Mouse (Mus musculus) heart, embryonic 12.5 days (tissue): ENCODE data around the gene Cops3. TPM values are rescaled to one million over a fixed set of nuclear protein-coding genes. Genes with fewer than 3 reads are reported as not detected.

Source experiments
- ATAC-seq: fragments of 200-750 bp; cut with Nextera tagmentation; 2 replicates; pipeline ENCODE4 v1.8.0; 2017; ENCODE audit warnings: moderate TSS enrichment, moderate library complexity; ENCODE audit not compliant: insufficient number of reproducible peaks, low FRiP score
- H3K27ac ChIP-seq: fragments of 300-500 bp; sonication (generic); 2 replicates; pipeline ENCODE4 v1.5.1; 2016; ENCODE audit warnings: mild to moderate bottlenecking, moderate library complexity; ENCODE audit not compliant: poor library complexity, severe bottlenecking
- H3K27me3 ChIP-seq: fragments of 300-500 bp; sonication (generic); replicated peaks from 2 replicates; pipeline ENCODE4 v1.6.1; 2016; ENCODE audit warnings: mild to moderate bottlenecking, moderate library complexity
- H3K36me3 ChIP-seq: fragments of 300-500 bp; sonication (generic); 2 replicates; pipeline ENCODE4 v1.6.1; 2016; ENCODE audit warnings: mild to moderate bottlenecking, moderate library complexity
- H3K4me1 ChIP-seq: fragments of 300-500 bp; sonication (generic); replicated peaks from 2 replicates; pipeline ENCODE4 v1.6.1; 2016; ENCODE audit warnings: mild to moderate bottlenecking
- H3K4me2 ChIP-seq: fragments of 300-500 bp; sonication (generic); 2 replicates; pipeline ENCODE4 v1.6.1; 2016; ENCODE audit warnings: mild to moderate bottlenecking, moderate library complexity
- H3K4me3 ChIP-seq: fragments of 300-500 bp; sonication (generic); 2 replicates; pipeline ENCODE4 v1.5.1; 2016; ENCODE audit warnings: mild to moderate bottlenecking
- H3K9ac ChIP-seq: fragments of 300-500 bp; sonication (generic); 2 replicates; pipeline ENCODE4 v1.6.1; 2016; ENCODE audit warnings: mild to moderate bottlenecking, moderate library complexity
- H3K9me3 ChIP-seq: fragments of 300-500 bp; sonication (generic); replicated peaks from 2 replicates; pipeline ENCODE4 v1.6.1; 2016; ENCODE audit warnings: mild to moderate bottlenecking, moderate library complexity
- WGBS: fragments of 180-500 bp; shearing (Covaris S2); methylation state at CpG from one replicate; pipeline ENCODE4 v1.1.7; 2016; 5-methylcytosine and 5-hydroxymethylcytosine counted together
- polyA plus RNA-seq: library from polyadenylated mRNA; unstranded; fragments of >200 nt; fragmentation: Nextera tagmentation; extraction: Ambion mirVana; gene quantifications from 2 replicates; pipeline ENCODE4 v1.2.1, GENCODE M21; 2016

Cops3 gene
- polyA plus RNA-seq, result 158 and 163 TPM in 2 replicates

DNA sequence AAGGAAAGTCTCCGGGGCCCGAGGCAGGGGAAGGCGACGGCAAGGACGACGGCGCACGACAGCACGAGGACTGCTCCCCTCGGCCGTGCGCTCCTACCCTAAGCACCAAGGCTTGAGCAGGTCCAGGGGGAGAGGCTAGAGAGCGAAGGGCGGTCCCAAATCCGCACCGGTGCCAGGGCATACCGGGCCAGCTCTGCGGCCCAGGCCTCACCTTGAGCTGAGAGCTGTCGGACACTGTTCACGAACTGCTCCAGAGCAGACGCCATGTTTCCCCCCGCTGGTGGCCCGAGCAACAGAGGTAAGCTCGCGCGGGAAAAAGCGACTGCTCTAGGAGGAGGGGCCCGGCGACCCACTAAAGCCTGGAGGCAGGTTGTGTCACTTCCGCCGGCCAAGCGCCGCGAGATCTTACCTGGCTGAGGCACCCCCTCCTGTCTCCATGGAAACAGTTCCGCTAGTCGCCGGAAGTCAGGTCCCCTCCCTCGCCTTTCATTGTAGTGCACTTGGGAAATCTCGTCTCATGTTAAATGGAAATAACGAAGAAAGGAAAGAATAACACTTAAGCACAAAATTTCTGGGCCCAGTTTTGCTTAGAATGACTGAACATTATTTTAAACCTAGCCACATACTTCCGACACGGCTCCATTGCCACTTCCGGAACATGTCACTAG, at the start of gene Cops3:
Gene Cops3, minus strand, starts transcription at position 380 of the 668 bp plus-strand sequence.
- no peaks in the 10 kb centered on the region for H3K9me3 ChIP-seq
- peaks cover 21% of the 10 kb centered on the region for H3K36me3 ChIP-seq
- WGBS, result 1% methylated on average over 43 of the region's 43 CpGs
- H3K4me1 ChIP-seq, result peaks cover 18% of the 10 kb centered on the region
- H3K4me3 ChIP-seq, result peak within 1 kb of the TSS; percentile 91
- H3K9ac ChIP-seq, result peak within 1 kb of the TSS; percentile 92
- peak within 1 kb of the TSS; percentile 96 for H3K27ac ChIP-seq
- H3K27me3 ChIP-seq, result no peaks in the 10 kb centered on the region
- peak within 1 kb of the TSS; percentile 72 for H3K4me2 ChIP-seq
- peak; percentile 96 for ATAC-seq

GRCm38 (mm10) chr11:59888151-59888550, 48.5 kb upstream of the Cops3 start:
- H3K4me1 ChIP-seq, result peaks cover 21% of the 10 kb centered on the region
- no peak overlapping the region for H3K4me3 ChIP-seq
- no peak overlapping the region for H3K4me2 ChIP-seq
- H3K36me3 ChIP-seq, result no peaks in the 10 kb centered on the region
- H3K27ac ChIP-seq, result no peak overlapping the region
- no peak overlapping the region for H3K9ac ChIP-seq
- no peak for ATAC-seq
- no peaks in the 10 kb centered on the region for H3K9me3 ChIP-seq
- WGBS, result 78% methylated on average over 5 of the region's 5 CpGs
- H3K27me3 ChIP-seq, result no peaks in the 10 kb centered on the region

DNA sequence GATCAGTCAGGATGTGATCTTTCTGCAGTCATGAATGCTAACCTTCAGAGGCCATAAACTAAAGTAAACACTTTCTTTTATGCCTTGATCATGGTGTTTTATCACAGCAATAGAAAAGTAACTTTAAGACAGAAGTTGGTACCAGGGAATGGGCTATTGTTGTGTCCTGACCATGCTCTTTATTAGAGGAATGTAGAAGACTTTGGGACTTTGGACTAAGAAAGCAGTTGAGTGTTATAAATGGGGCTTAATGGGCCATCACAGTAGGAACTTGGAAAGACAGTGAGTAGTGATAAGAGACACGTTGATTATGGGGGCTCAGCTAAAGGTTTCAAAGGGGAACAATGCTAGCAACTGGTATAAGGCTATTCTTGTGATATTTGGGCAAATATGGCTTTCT, 47.3 kb upstream of the Cops3 start:
- H3K4me3 ChIP-seq, result no peak overlapping the region
- ATAC-seq, result no peak
- H3K27me3 ChIP-seq, result no peaks in the 10 kb centered on the region
- H3K4me2 ChIP-seq, result no peak overlapping the region
- H3K4me1 ChIP-seq, result peaks cover 26% of the 10 kb centered on the region
- H3K9ac ChIP-seq, result no peak overlapping the region
- 61% methylated on average over 1 of the region's 1 CpGs for WGBS
- no peak overlapping the region for H3K27ac ChIP-seq
- H3K9me3 ChIP-seq, result no peaks in the 10 kb centered on the region
- H3K36me3 ChIP-seq, result no peaks in the 10 kb centered on the region

DNA sequence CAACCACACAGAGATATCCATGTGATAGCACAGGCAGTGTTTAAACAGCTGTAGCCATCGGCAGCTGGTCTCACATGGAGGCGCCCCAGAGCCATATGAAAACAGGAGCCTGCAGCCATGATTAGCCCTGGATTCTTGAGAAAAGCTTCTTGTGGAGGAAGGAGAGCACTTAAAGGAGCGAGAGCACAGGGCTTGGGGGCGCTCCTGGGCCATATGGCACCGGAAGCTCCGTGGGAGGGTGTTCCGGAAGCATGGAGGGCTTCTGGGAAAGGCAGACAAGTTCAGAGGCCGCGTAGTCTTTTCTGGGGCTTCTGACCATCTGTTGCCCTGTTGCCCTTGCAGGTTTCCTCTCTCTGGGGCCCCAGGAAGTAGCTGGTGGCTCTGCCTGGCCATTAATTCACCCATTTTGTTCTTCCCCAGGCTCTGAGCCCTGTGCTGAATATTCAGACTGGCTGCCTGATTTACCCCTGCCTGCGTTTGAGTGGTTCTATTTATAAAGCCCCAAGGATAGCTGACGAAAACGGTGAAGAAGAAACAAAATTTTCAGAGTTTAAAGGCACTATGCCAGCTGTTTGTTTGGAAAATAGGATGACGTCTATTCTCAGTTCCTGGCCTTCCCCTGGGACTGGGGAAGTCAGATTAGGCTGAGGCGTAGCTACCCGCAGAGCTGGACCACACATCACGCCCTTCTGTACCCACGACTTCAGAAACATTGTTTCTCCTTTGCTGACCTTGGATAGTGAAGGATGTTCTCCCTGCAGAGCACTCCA, 45.8 kb upstream of the Cops3 start:
- Histone ChIP-seq H3K4me2 (no peak overlapping the region), H3K9me3 (no peaks in the 10 kb centered on the region), H3K27ac (peak overlapping the region; percentile 65), H3K4me1 (peaks cover 31% of the 10 kb centered on the region), H3K27me3 (no peaks in the 10 kb centered on the region), H3K4me3 (no peak overlapping the region), H3K9ac (peak overlapping the region; percentile 54), H3K36me3 (no peaks in the 10 kb centered on the region)
- peak; percentile 46; the same call in 1 of the 2 replicates for ATAC-seq
- WGBS, result 40% methylated on average over 17 of the region's 17 CpGs

DNA sequence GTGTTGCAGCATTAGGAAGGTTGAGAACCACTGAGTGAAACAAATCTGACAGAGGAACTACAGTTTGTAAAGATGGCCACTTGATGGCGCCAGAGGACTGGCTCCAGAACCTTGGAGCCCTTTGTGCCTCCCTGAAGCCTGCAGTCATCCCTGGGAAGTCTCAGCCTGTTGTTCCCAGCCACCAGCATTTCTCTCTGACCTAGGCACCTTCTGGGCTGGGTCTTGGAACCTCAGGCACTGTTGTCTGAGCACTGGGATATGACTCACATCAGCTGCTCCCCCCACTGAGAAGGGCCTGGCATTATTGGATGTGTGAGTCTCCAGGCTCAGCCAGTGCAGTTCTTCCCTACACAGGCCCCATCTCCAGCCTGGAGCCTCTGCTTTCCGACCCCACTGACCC, 40.4 kb upstream of the Cops3 start:
- H3K4me1 ChIP-seq, result peaks cover 22% of the 10 kb centered on the region
- peak; percentile 65 for ATAC-seq
- no peak overlapping the region for H3K4me3 ChIP-seq
- no peak overlapping the region for H3K27ac ChIP-seq
- peaks cover 32% of the 10 kb centered on the region for H3K36me3 ChIP-seq
- no peak overlapping the region for H3K9ac ChIP-seq
- no peaks in the 10 kb centered on the region for H3K27me3 ChIP-seq
- 33% methylated on average over 2 of the region's 2 CpGs for WGBS
- no peak overlapping the region for H3K4me2 ChIP-seq
- H3K9me3 ChIP-seq, result no peaks in the 10 kb centered on the region

DNA sequence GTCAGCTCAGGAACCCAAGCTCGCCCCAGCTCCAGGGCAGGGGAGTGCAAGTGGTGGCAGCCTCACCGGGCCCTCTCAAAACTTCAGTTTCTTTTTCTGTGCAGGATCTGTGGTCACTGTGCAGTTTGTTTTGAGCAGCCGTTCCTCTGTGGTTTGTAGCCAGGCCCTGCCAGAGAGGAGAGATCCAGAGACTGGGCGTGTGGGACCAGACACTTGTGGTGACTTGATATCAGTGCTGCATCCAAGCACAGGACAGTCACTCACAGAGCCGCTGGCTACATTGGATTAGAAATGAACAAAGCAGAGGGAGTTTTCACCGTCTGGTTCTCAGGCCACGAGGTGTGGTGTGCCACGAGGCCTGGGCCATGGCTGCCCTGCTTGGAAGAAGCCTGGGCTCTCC, 32.5 kb upstream of the Cops3 start:
- Histone ChIP-seq H3K9ac (no peak overlapping the region), H3K9me3 (no peaks in the 10 kb centered on the region), H3K4me3 (no peak overlapping the region), H3K4me2 (no peak overlapping the region), H3K27ac (no peak overlapping the region), H3K36me3 (peaks cover 53% of the 10 kb centered on the region), H3K27me3 (no peaks in the 10 kb centered on the region), H3K4me1 (peaks cover 4% of the 10 kb centered on the region; the same call in 1 of the 2 replicates)
- no peak for ATAC-seq
- whole genome bisulfite sequencing, result 78% methylated on average over 8 of the region's 8 CpGs

GRCm38 (mm10) chr11:59864316-59864715, 24.7 kb upstream of the Cops3 start:
- Histone ChIP-seq H3K9me3 (no peaks in the 10 kb centered on the region), H3K36me3 (peaks cover 43% of the 10 kb centered on the region), H3K9ac (no peak overlapping the region), H3K4me3 (no peak overlapping the region), H3K4me1 (no peaks in the 10 kb centered on the region), H3K27ac (no peak overlapping the region), H3K4me2 (no peak overlapping the region), H3K27me3 (no peaks in the 10 kb centered on the region)
- ATAC-seq, result no peak
- WGBS, result 77% methylated on average over 6 of the region's 6 CpGs

- no peak overlapping the region for H3K4me3 ChIP-seq
- H3K9me3 ChIP-seq, result no peaks in the 10 kb centered on the region
- H3K27ac ChIP-seq, result no peak overlapping the region
- H3K9ac ChIP-seq, result no peak overlapping the region
- no peaks in the 10 kb centered on the region for H3K4me1 ChIP-seq
- 88% methylated on average over 11 of the region's 11 CpGs for WGBS
- no peak for ATAC-seq
- no peaks in the 10 kb centered on the region for H3K27me3 ChIP-seq
- peaks cover 34% of the 10 kb centered on the region for H3K36me3 ChIP-seq
- H3K4me2 ChIP-seq, result no peak overlapping the region
Observed at GRCm38 (mm10) chr11:59860467-59860866, 20.8 kb upstream of the Cops3 start.

DNA sequence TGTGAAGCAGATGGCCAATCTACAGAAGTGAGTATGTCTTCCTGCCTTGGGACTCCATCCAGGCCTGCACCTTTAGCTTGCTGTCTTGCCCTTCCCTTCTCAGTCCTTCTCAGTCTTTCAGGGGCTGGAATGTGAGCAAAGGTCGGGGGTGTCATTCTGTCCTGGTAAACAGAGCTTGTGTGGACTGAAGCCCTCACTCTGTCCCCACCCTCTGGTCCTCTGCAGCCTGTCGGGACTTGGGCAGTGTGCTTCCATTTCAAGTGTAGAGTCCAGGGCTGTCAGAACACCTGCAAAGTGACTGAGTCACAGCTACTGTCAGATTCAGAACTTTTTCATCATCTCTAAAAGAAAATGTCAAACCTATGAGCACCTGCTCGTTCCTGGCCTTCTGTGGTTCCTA, 13.2 kb upstream of the Cops3 start:
- no peak overlapping the region for H3K9ac ChIP-seq
- 56% methylated on average over 3 of the region's 3 CpGs for WGBS
- no peaks in the 10 kb centered on the region for H3K9me3 ChIP-seq
- no peak overlapping the region for H3K27ac ChIP-seq
- no peak for ATAC-seq
- H3K4me2 ChIP-seq, result no peak overlapping the region
- no peak overlapping the region for H3K4me3 ChIP-seq
- no peaks in the 10 kb centered on the region for H3K27me3 ChIP-seq
- H3K4me1 ChIP-seq, result peaks cover 13% of the 10 kb centered on the region
- H3K36me3 ChIP-seq, result 0 out of 2 replicates have a peak, but pooled peaks cover 7% of the 10 kb centered on the region

DNA sequence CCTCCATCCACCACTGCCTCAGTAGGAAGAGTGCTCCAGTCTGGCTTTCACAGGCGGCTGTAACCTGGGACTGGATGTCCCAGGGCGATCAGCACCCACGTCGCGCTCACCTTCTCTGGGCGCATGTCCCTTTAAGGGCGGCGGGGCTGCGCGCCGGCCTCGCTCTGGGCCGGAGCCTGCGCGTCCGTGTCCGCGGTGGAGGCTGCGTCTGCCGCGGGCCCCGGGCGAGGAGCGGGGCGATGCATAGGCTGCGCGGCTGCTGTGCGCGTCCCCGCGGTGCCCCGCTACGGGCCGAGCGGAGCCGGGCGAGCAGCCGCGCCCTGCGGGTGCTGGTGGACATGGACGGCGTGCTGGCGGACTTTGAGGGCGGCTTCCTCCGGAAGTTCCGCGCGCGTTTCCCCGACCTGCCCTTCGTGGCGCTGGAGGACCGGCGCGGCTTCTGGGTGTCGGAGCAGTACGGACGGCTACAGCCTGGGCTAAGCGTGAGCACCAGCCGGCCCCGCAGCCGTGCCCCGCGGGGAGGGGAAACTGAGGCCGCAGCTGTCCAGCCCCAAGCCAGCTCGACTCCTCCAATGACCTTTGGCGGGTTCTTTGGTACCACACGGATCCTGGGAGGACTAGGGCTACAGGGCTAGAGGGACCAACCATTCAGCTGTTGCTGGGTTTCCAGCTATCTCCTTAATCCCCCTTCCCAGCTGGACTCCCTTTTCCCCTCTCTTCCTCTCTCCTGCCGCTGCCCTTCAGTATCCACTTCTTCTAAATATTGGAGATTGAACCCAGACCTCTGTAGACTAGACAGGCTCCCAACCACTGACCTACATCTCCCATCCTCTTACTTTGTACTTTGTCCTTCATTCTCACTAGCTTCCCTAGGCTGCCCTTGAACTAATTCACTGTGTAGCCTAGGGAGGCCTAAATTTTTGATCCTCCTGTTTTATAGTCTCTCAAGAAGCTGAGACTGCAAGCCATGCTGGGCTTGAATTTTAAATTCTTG, 8.6 kb upstream of the Cops3 start:
- H3K27ac ChIP-seq, result peak overlapping the region; percentile 92
- no peaks in the 10 kb centered on the region for H3K27me3 ChIP-seq
- H3K9me3 ChIP-seq, result no peaks in the 10 kb centered on the region
- 0% methylated on average over 65 of the region's 69 CpGs for WGBS
- H3K4me1 ChIP-seq, result peaks cover 16% of the 10 kb centered on the region
- H3K4me3 ChIP-seq, result peak overlapping the region; percentile 93
- peak overlapping the region; percentile 95 for H3K9ac ChIP-seq
- peak overlapping the region; percentile 77 for H3K4me2 ChIP-seq
- H3K36me3 ChIP-seq, result peaks cover 12% of the 10 kb centered on the region; the same call in 1 of the 2 replicates
- peak; percentile 85 for ATAC-seq
